Mouse (Mus musculus): ENCODE measurements at regions not wholly inside any gene's neighbourhood (a gene's known extent, or its start where the extent isn't known, plus 50 kb on each side); places are given as distances from the start of the nearest gene placed in this dataset.

- H3K27ac ChIP-seq (ENCODE audit: low read depth, low read length) = no peak overlapping the region
- no peaks in the 10 kb centered on the region for H3K4me1 ChIP-seq (ENCODE audit: control insufficient read depth, insufficient read depth, low read length)
- no peaks in the 10 kb centered on the region for H3K36me3 ChIP-seq (ENCODE audit: control insufficient read depth, insufficient read depth, low read length)
- H3K4me3 ChIP-seq (ENCODE audit: low read length) = no peak overlapping the region
- H3K4me2 ChIP-seq (replicated peaks; ENCODE audit: low read depth, low read length) = peak overlapping the region; percentile 31
- no peaks in the 10 kb centered on the region for H3K9me3 ChIP-seq (ENCODE audit: control insufficient read depth, low read length)
- no peak overlapping the region for H3K9ac ChIP-seq (ENCODE audit: low read depth, low read length)
- WGBS = 45% methylated on average over 18 of the region's 20 CpGs
- H3K27me3 ChIP-seq (ENCODE audit: control insufficient read depth, insufficient read depth, low read length) = no peaks in the 10 kb centered on the region
- ATAC-seq (ENCODE audit: low FRiP score, low TSS enrichment) = peak; percentile 52; the same call in 1 of the 2 replicates
Measured at GRCm38 (mm10) chr1:154117688-154118373, 83.2 kb upstream of the Zfp648 start.

DNA sequence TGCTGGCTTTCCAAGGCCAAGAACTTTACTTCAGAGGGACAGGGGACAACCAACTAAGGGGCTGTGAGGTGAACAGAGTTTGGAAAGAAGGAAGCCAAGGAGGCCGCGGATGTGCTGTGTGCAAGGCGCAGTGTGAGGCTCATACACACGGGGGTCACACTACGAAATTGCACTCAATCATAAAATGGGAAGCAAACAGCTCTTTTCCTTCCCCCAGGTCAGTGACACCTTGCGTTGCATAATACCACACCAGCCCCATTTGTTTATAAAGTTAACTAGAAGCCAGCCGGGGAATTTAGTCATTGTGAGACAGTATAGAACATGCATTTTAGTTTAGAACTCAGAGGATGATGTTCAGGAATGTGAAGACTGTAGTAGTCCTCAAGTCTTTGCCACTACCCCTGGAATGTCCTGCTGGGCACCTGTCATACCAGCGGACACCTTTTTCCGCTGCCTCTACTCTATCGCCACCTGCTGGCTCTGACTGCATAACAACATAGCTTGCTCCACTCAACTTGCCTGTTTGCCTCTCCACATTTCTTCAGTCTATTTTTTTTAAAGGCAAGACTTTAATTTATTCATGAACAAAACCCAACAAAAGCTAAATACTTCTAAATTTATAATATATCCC is 82.5 kb upstream of the Zfp648 start:
- 46% methylated on average over 10 of the region's 10 CpGs for WGBS
- H3K4me2 ChIP-seq (replicated peaks; ENCODE audit: low read depth, low read length) = no peak overlapping the region
- H3K36me3 ChIP-seq (ENCODE audit: control insufficient read depth, insufficient read depth, low read length) = no peaks in the 10 kb centered on the region
- no peak overlapping the region for H3K4me3 ChIP-seq (ENCODE audit: low read length)
- no peak overlapping the region for H3K27ac ChIP-seq (ENCODE audit: low read depth, low read length)
- no peaks in the 10 kb centered on the region for H3K4me1 ChIP-seq (ENCODE audit: control insufficient read depth, insufficient read depth, low read length)
- H3K9me3 ChIP-seq (ENCODE audit: control insufficient read depth, low read length) = no peaks in the 10 kb centered on the region
- no peaks in the 10 kb centered on the region for H3K27me3 ChIP-seq (ENCODE audit: control insufficient read depth, insufficient read depth, low read length)
- no peak overlapping the region for H3K9ac ChIP-seq (ENCODE audit: low read depth, low read length)
- 0 out of 2 replicates have a peak, but pooled peaks have one; percentile 54 for ATAC-seq (ENCODE audit: low FRiP score, low TSS enrichment)

DNA sequence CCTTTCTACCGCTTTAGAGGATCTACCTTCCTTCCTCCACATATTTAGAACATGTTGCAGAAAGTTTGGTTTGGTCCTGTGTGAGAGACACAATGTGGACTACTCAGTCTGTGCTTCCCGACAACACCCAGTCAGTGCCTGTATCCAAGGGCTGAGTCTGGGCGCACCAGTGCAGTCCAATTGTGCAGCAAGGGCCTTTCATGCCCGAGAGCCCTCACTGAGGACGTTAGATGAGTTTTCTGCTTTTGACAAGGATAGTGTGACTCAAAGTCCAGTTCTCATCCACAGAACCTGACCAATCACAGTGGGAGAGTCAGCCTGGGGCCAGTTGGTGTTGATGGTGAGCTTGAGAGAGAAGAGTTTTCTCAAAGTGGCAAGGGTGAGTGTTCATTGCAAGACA is 81.4 kb upstream of the Zfp648 start:
- Histone ChIP-seq H3K9me3 (ENCODE audit: control insufficient read depth, low read length) (no peaks in the 10 kb centered on the region), H3K9ac (ENCODE audit: low read depth, low read length) (no peak overlapping the region), H3K36me3 (ENCODE audit: control insufficient read depth, insufficient read depth, low read length) (no peaks in the 10 kb centered on the region), H3K27ac (ENCODE audit: low read depth, low read length) (no peak overlapping the region), H3K4me2 (replicated peaks; ENCODE audit: low read depth, low read length) (no peak overlapping the region), H3K4me3 (ENCODE audit: low read length) (no peak overlapping the region), H3K27me3 (ENCODE audit: control insufficient read depth, insufficient read depth, low read length) (no peaks in the 10 kb centered on the region), H3K4me1 (ENCODE audit: control insufficient read depth, insufficient read depth, low read length) (no peaks in the 10 kb centered on the region)
- no peak for ATAC-seq (ENCODE audit: low FRiP score, low TSS enrichment)
- WGBS = 89% methylated on average over 5 of the region's 5 CpGs

GRCm38 (mm10) chr1:154120693-154121092 is 80.3 kb upstream of the Zfp648 start:
- Histone ChIP-seq H3K27me3 (ENCODE audit: control insufficient read depth, insufficient read depth, low read length) (no peaks in the 10 kb centered on the region), H3K4me2 (replicated peaks; ENCODE audit: low read depth, low read length) (no peak overlapping the region), H3K4me3 (ENCODE audit: low read length) (no peak overlapping the region), H3K9ac (ENCODE audit: low read depth, low read length) (no peak overlapping the region), H3K36me3 (ENCODE audit: control insufficient read depth, insufficient read depth, low read length) (no peaks in the 10 kb centered on the region), H3K9me3 (ENCODE audit: control insufficient read depth, low read length) (no peaks in the 10 kb centered on the region), H3K4me1 (ENCODE audit: control insufficient read depth, insufficient read depth, low read length) (no peaks in the 10 kb centered on the region), H3K27ac (ENCODE audit: low read depth, low read length) (no peak overlapping the region)
- WGBS = 21% methylated on average over 1 of the region's 1 CpGs
- ATAC-seq (ENCODE audit: low FRiP score, low TSS enrichment) = no peak

DNA sequence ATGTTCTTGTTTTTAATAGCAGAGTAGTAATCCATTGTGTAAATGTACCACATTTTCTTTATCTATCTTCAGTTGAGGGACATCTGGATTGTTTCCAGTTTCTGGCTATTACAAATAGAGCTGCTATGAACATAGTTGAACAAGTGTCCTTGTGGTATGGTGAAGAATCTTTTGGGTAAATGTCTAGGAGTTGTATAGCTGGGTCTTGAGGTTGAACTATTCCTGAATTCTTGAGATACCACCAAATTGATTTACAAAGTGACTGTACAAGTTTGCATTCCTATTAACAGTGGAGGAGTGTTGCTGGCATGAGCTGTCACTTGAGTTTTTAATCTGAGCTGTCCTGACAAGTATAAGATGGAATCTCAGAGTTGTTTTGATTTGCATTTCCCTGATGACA is 76.0 kb upstream of the Zfp648 start:
- no peaks in the 10 kb centered on the region for H3K9me3 ChIP-seq (ENCODE audit: control insufficient read depth, low read length)
- H3K27ac ChIP-seq (ENCODE audit: low read depth, low read length) = no peak overlapping the region
- no peak for ATAC-seq (ENCODE audit: low FRiP score, low TSS enrichment)
- no peaks in the 10 kb centered on the region for H3K4me1 ChIP-seq (ENCODE audit: control insufficient read depth, insufficient read depth, low read length)
- H3K4me2 ChIP-seq (replicated peaks; ENCODE audit: low read depth, low read length) = no peak overlapping the region
- no peak overlapping the region for H3K9ac ChIP-seq (ENCODE audit: low read depth, low read length)
- no peak overlapping the region for H3K4me3 ChIP-seq (ENCODE audit: low read length)
- H3K36me3 ChIP-seq (ENCODE audit: control insufficient read depth, insufficient read depth, low read length) = no peaks in the 10 kb centered on the region
- H3K27me3 ChIP-seq (ENCODE audit: control insufficient read depth, insufficient read depth, low read length) = no peaks in the 10 kb centered on the region

DNA sequence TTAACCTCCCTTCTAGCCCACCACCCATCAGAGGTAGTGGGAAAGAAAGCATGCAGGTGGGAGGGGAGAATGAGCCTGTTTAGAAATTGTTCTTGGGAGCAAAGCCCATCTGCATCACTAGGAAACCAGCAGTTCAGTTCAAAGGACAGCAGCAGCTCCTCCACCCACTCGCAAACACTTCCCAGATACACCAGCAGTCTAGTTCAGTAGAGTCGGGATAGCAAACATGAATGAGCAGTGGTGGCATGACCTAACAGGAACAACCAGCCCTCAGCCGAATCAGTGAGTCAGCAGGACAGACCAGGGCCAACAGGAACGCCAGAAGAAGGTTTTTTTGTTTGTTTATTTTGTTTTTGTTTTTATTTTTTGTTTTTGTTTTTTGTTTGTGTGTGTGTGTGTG is 74.5 kb upstream of the Zfp648 start:
- Histone ChIP-seq H3K27me3 (ENCODE audit: control insufficient read depth, insufficient read depth, low read length) (no peaks in the 10 kb centered on the region), H3K27ac (ENCODE audit: low read depth, low read length) (no peak overlapping the region), H3K9me3 (ENCODE audit: control insufficient read depth, low read length) (no peaks in the 10 kb centered on the region), H3K4me1 (ENCODE audit: control insufficient read depth, insufficient read depth, low read length) (no peaks in the 10 kb centered on the region), H3K4me3 (ENCODE audit: low read length) (no peak overlapping the region), H3K9ac (ENCODE audit: low read depth, low read length) (no peak overlapping the region), H3K36me3 (ENCODE audit: control insufficient read depth, insufficient read depth, low read length) (no peaks in the 10 kb centered on the region), H3K4me2 (replicated peaks; ENCODE audit: low read depth, low read length) (no peak overlapping the region)
- 67% methylated on average over 4 of the region's 4 CpGs for WGBS
- no peak for ATAC-seq (ENCODE audit: low FRiP score, low TSS enrichment)

- H3K27ac ChIP-seq (ENCODE audit: low read depth, low read length) = no peak overlapping the region
- H3K9me3 ChIP-seq (ENCODE audit: control insufficient read depth, low read length) = no peaks in the 10 kb centered on the region
- ATAC-seq (ENCODE audit: low FRiP score, low TSS enrichment) = no peak
- no peaks in the 10 kb centered on the region for H3K4me1 ChIP-seq (ENCODE audit: control insufficient read depth, insufficient read depth, low read length)
- no peaks in the 10 kb centered on the region for H3K27me3 ChIP-seq (ENCODE audit: control insufficient read depth, insufficient read depth, low read length)
- H3K4me3 ChIP-seq (ENCODE audit: low read length) = no peak overlapping the region
- WGBS = 79% methylated on average over 4 of the region's 4 CpGs
- no peak overlapping the region for H3K9ac ChIP-seq (ENCODE audit: low read depth, low read length)
- no peaks in the 10 kb centered on the region for H3K36me3 ChIP-seq (ENCODE audit: control insufficient read depth, insufficient read depth, low read length)
- no peak overlapping the region for H3K4me2 ChIP-seq (replicated peaks; ENCODE audit: low read depth, low read length)
Measured at GRCm38 (mm10) chr1:154139488-154139887, 61.5 kb upstream of the Zfp648 start.

DNA sequence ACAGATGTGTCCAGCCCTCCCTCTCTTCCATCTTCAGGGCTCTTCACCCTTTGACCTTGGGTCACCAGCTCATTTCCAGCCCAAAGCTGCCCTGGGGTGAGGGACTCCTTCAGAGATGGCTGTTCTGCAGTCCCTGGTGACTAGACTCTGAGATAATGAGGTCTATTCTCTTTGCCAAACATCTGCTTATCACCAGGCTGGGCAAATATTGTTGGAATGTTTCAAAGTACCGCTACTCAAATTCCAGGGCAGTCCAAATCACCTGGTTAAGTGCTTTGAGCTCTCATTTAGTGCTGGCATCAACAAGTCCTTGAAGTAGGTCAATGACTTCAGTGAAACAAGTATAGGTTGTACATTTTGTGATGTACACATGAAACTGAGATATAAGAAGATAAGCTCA is 57.3 kb upstream of the Zfp648 start:
- ATAC-seq (ENCODE audit: low FRiP score, low TSS enrichment) = no peak
- no peaks in the 10 kb centered on the region for H3K36me3 ChIP-seq (ENCODE audit: control insufficient read depth, insufficient read depth, low read length)
- no peak overlapping the region for H3K27ac ChIP-seq (ENCODE audit: low read depth, low read length)
- no peak overlapping the region for H3K4me3 ChIP-seq (ENCODE audit: low read length)
- H3K4me1 ChIP-seq (ENCODE audit: control insufficient read depth, insufficient read depth, low read length) = peaks cover 2% of the 10 kb centered on the region; the same call in 1 of the 2 replicates
- H3K9me3 ChIP-seq (ENCODE audit: control insufficient read depth, low read length) = no peaks in the 10 kb centered on the region
- no peak overlapping the region for H3K4me2 ChIP-seq (replicated peaks; ENCODE audit: low read depth, low read length)
- WGBS = 82% methylated on average over 1 of the region's 1 CpGs
- no peaks in the 10 kb centered on the region for H3K27me3 ChIP-seq (ENCODE audit: control insufficient read depth, insufficient read depth, low read length)
- no peak overlapping the region for H3K9ac ChIP-seq (ENCODE audit: low read depth, low read length)

GRCm38 (mm10) chr1:154147001-154147571 is 53.9 kb upstream of the Zfp648 start:
- 21% methylated on average over 3 of the region's 3 CpGs for WGBS
- Histone ChIP-seq H3K27ac (ENCODE audit: low read depth, low read length) (no peak overlapping the region), H3K9me3 (ENCODE audit: control insufficient read depth, low read length) (no peaks in the 10 kb centered on the region), H3K4me1 (ENCODE audit: control insufficient read depth, insufficient read depth, low read length) (peaks cover 13% of the 10 kb centered on the region; the same call in 1 of the 2 replicates), H3K9ac (ENCODE audit: low read depth, low read length) (no peak overlapping the region), H3K4me2 (replicated peaks; ENCODE audit: low read depth, low read length) (no peak overlapping the region), H3K36me3 (ENCODE audit: control insufficient read depth, insufficient read depth, low read length) (no peaks in the 10 kb centered on the region), H3K4me3 (ENCODE audit: low read length) (no peak overlapping the region), H3K27me3 (ENCODE audit: control insufficient read depth, insufficient read depth, low read length) (no peaks in the 10 kb centered on the region)
- ATAC-seq (ENCODE audit: low FRiP score, low TSS enrichment) = no peak
